Comparison of ENCODE assay signal across 10 mouse cellular contexts in the genomic region with DNA sequence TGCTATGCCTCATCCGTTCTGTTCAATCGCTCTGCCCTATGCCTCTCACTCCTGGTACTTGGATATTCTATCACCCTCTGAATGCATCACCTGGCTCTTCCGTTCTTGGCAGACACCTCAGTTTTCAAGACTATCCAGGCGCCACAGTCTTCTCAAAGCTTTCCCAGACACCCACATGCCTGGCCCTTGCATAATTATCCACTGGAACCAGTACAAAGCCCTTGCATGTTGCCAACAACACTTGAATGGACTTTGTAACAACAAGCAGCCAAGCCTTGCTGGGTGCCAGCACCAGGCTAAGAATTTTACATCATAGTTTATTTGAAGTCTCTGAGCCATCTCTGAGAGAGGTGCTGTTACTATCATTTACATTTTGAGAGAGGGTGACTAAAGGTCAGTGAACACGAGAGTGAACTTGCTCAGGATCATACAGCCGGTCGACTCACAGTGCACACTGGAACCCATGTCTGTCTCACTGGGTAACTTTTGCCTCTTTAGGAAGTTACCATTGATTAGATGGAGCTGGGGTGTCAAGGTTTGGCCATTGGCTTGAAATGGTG.
DNase-seq lines count a peak whose midpoint lies in the region; ATAC-seq and TF ChIP-seq lines count a peak whose summit lies in the region.
"Had no signal": no experiment of that assay in that cellular context is flagged by ENCODE, and none has a peak within 500 bp of the region (broad histone marks: within the 10 kb centered on the region; RNA-seq: fewer than 3 reads in every experiment).

No protein-coding gene starts in this region.

- no peaks in the 10 kb centered on the region; the same call in 1 of the 2 replicates for H3K4me1 ChIP-seq in kidney, adult 2 months (ENCODE audit: control insufficient read depth, insufficient read depth, low read length)
- 0 out of 2 replicates have a peak, but pooled peaks cover 3% of the 10 kb centered on the region for H3K4me1 ChIP-seq in kidney, embryonic 15.5 days
- 0 out of 2 replicates have a peak, but pooled peaks cover 2% of the 10 kb centered on the region for H3K4me1 ChIP-seq in midbrain, embryonic 13.5 days (replicated peaks)
- H3K4me1 ChIP-seq: embryonic facial prominence, embryonic 13.5 days had no signal

- 64% methylated on average over 7 of the region's 7 CpGs for WGBS in kidney, adult 2 months
- 92% methylated on average over 7 of the region's 7 CpGs for WGBS in kidney, embryonic 15.5 days
- whole genome bisulfite sequencing in midbrain, embryonic 13.5 days = 86% methylated on average over 7 of the region's 7 CpGs

- TF ChIP-seq POLR2A in kidney, adult 2 months (IDR thresholded peaks at IDR 0.05; ENCODE audit: low read depth, low read length) = no peak

- no peak overlapping the region for H3K4me3 ChIP-seq in kidney, adult 2 months (ENCODE audit: insufficient read depth, low read depth, low read length)
- no peak overlapping the region for H3K4me3 ChIP-seq in kidney, embryonic 15.5 days (replicated peaks)
- no peak overlapping the region for H3K4me3 ChIP-seq in midbrain, embryonic 13.5 days (replicated peaks)
- H3K4me3 ChIP-seq: embryonic facial prominence, embryonic 13.5 days had no signal

- no peak for ATAC-seq in kidney, embryonic 15.5 days (replicated peaks; ENCODE audit: low FRiP score)
- ATAC-seq in megakaryocyte, adult 5-6 weeks (ENCODE audit: poor library complexity, severe bottlenecking) = no peak
- no peak for ATAC-seq in midbrain, embryonic 13.5 days

- H3K36me3 ChIP-seq in kidney, adult 2 months (ENCODE audit: control insufficient read depth, insufficient read depth, low read length) = no peaks in the 10 kb centered on the region
- H3K36me3 ChIP-seq in kidney, embryonic 15.5 days = no peaks in the 10 kb centered on the region
- H3K36me3 ChIP-seq in midbrain, embryonic 13.5 days = no peaks in the 10 kb centered on the region
- H3K36me3 ChIP-seq: embryonic facial prominence, embryonic 13.5 days had no signal

- H3K27ac ChIP-seq in kidney, adult 2 months (ENCODE audit: insufficient read depth, low read depth, low read length) = no peak overlapping the region
- no peak overlapping the region for H3K27ac ChIP-seq in kidney, embryonic 15.5 days
- H3K27ac ChIP-seq in midbrain, embryonic 13.5 days = no peak overlapping the region
- H3K27ac ChIP-seq: embryonic facial prominence, embryonic 13.5 days had no signal

- no peak for TF ChIP-seq CTCF in kidney, adult 2 months (conservative IDR thresholded peaks at IDR 0.05; ENCODE audit: insufficient read depth, insufficient read length, low read depth, low read length)

- no peaks in the 10 kb centered on the region for H3K27me3 ChIP-seq in kidney, adult 2 months (replicated peaks; ENCODE audit: control insufficient read depth, insufficient read depth, low read length)
- no peaks in the 10 kb centered on the region for H3K27me3 ChIP-seq in kidney, embryonic 15.5 days
- no peaks in the 10 kb centered on the region for H3K27me3 ChIP-seq in midbrain, embryonic 13.5 days
- H3K27me3 ChIP-seq: embryonic facial prominence, embryonic 13.5 days had no signal

- no peak overlapping the region for H3K4me2 ChIP-seq in kidney, embryonic 15.5 days
- no peak overlapping the region for H3K4me2 ChIP-seq in midbrain, embryonic 13.5 days (replicated peaks)
- H3K4me2 ChIP-seq: embryonic facial prominence, embryonic 13.5 days had no signal

- H3K9ac ChIP-seq in kidney, embryonic 15.5 days = no peak overlapping the region
- no peak overlapping the region for H3K9ac ChIP-seq in midbrain, embryonic 13.5 days (replicated peaks)
- H3K9ac ChIP-seq: embryonic facial prominence, embryonic 13.5 days had no signal

- DNase-seq in kidney, adult 2 months = peak; percentile 90
- peak; percentile 59 to 78 for DNase-seq in frontal cortex, adult 2 months (ENCODE audit: extremely low spot score in 1 of 2, low spot score in 1 of 2)
- DNase-seq in heart, postnatal 4 days = peak; percentile 68
- DNase-seq in left cerebral cortex, postnatal 4 days = peak; percentile 58
- no peak for DNase-seq in yolk sac, embryonic 10.5 days (ENCODE audit: low spot score)
- DNase-seq: thymus, postnatal 36 days had no signal

- intact Hi-C loops in left cerebral cortex, postnatal 4 days (cut with DNase I) = no loop called here

- no peaks in the 10 kb centered on the region for H3K9me3 ChIP-seq in kidney, embryonic 15.5 days (replicated peaks)
- no peaks in the 10 kb centered on the region for H3K9me3 ChIP-seq in midbrain, embryonic 13.5 days
- H3K9me3 ChIP-seq: embryonic facial prominence, embryonic 13.5 days had no signal
